Mouse (Mus musculus) stomach, embryonic 14.5 days (tissue): ENCODE measurements around the gene Olfr125. TPM values are rescaled to one million over a fixed set of nuclear protein-coding genes. Genes with fewer than 3 reads are reported as not detected.

ENCODE experiments used
- ATAC-seq: fragments of 200-750 bp; cut with Nextera tagmentation; 2 replicates; pipeline ENCODE4 v1.8.0; 2017; ENCODE audit warnings: low read depth, moderate TSS enrichment; ENCODE audit not compliant: insufficient number of reproducible peaks, insufficient read depth, low FRiP score
- H3K27ac ChIP-seq: fragments of 300-500 bp; sonication (generic); 2 replicates; pipeline ENCODE4 v1.5.1; 2014; ENCODE audit warnings: mild to moderate bottlenecking, low read length, moderate library complexity, mixed read lengths
- H3K27me3 ChIP-seq: fragments of 300-500 bp; sonication (generic); 2 replicates; pipeline ENCODE4 v1.6.1; 2014; ENCODE audit warnings: low read length, control low read depth, mixed read lengths; ENCODE audit not compliant: control insufficient read depth, insufficient read depth
- H3K36me3 ChIP-seq: fragments of 300-500 bp; sonication (generic); 2 replicates; pipeline ENCODE4 v1.6.1; 2014; ENCODE audit warnings: mild to moderate bottlenecking, control low read depth, low read length, moderate library complexity, mixed read lengths; ENCODE audit not compliant: control insufficient read depth, insufficient read depth
- H3K4me1 ChIP-seq: fragments of 300-500 bp; sonication (generic); 2 replicates; pipeline ENCODE4 v1.6.1; 2014; ENCODE audit warnings: low read length, control low read depth, mixed read lengths; ENCODE audit not compliant: control insufficient read depth, insufficient read depth
- H3K4me2 ChIP-seq: fragments of 300-500 bp; sonication (generic); replicated peaks from 2 replicates; pipeline ENCODE4 v1.6.1; 2014; ENCODE audit warnings: low read depth, low read length, control low read depth
- H3K4me3 ChIP-seq: fragments of 300-500 bp; sonication (generic); 2 replicates; pipeline ENCODE4 v1.5.1; 2014; ENCODE audit warnings: low read depth, low read length, control low read depth
- H3K9ac ChIP-seq: fragments of 300-500 bp; sonication (generic); replicated peaks from 2 replicates; pipeline ENCODE4 v1.6.1; 2014; ENCODE audit warnings: low read depth, mild to moderate bottlenecking, control low read depth, low read length, moderate library complexity, mixed read lengths
- H3K9me3 ChIP-seq: fragments of 300-500 bp; sonication (generic); 2 replicates; pipeline ENCODE4 v1.6.1; 2016; ENCODE audit warnings: low read depth, low read length, control low read depth; ENCODE audit not compliant: control insufficient read depth
- WGBS: fragments of 180-500 bp; shearing (Covaris S2); extraction: QIAGEN DNeasy Blood & Tissue Kit; methylation state at CpG from one replicate; pipeline ENCODE4 v1.1.7; 2014; 5-methylcytosine and 5-hydroxymethylcytosine counted together
- polyA plus RNA-seq: library from polyadenylated mRNA; unstranded; fragments of >200 nt; fragmentation: Nextera tagmentation; extraction: Ambion mirVana; gene quantifications from 2 replicates; pipeline ENCODE4 v1.2.1, GENCODE M21; 2014

Gene Olfr125
- not detected in 2 replicates for polyA plus RNA-seq

DNA sequence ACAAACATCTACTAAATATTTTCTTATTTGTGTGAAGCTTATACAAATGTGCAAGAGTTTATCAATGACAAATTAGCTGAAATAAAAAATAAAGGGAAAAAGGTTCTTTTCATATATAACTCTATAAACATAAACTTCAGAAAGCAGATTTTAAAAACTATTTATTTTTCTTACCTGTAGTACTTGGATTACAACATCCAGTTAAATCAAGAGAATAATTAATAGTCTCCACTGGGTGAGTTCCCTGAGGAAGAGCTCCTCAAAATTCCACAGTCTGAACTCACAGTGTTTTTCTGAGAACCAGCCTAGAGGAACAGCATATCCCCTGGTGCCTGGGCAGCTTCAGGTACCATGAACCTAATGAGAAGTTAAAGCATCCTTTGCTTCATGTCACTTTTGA lies at the start of gene Olfr125:
TSS of gene Olfr125 (plus strand) at position 301 of the 400 bp plus-strand sequence.
- no peak within 1 kb of the TSS for H3K27ac ChIP-seq
- H3K9ac ChIP-seq = no peak within 1 kb of the TSS
- H3K4me2 ChIP-seq = no peak within 1 kb of the TSS
- no peaks in the 10 kb centered on the region for H3K4me1 ChIP-seq
- H3K4me3 ChIP-seq = no peak within 1 kb of the TSS
- no peaks in the 10 kb centered on the region for H3K36me3 ChIP-seq
- H3K9me3 ChIP-seq = no peaks in the 10 kb centered on the region
- ATAC-seq = no peak
- no peaks in the 10 kb centered on the region for H3K27me3 ChIP-seq

DNA sequence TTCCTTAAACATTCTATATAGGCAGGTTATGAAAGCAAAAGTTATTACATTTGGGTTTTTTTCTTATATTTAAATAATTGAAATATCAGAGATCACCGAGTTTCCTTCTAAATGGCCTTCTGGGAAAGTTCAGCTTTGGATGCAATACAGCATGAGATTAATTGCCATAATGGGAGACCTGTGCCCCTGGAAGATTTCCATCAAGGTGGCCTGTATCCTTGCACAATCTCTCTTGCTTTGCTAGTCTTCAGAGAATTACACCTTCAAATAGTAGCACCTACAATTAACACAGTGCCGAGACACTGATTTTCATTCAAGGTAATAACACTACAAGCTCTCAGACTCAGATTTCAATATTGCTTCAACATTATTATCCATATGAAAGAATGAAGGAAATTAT lies 39.5 kb upstream of the Olfr125 start, which contains the start of gene Olfr123:
TSS of gene Olfr123 (plus strand) at position 301 of the 400 bp plus-strand sequence.
- ATAC-seq = no peak
- 89% methylated on average over 2 of the region's 2 CpGs for WGBS
- Histone ChIP-seq H3K36me3 (no peaks in the 10 kb centered on the region), H3K4me3 (no peak within 1 kb of the TSS), H3K4me1 (no peaks in the 10 kb centered on the region), H3K27me3 (no peaks in the 10 kb centered on the region), H3K9me3 (no peaks in the 10 kb centered on the region), H3K27ac (no peak within 1 kb of the TSS), H3K9ac (no peak within 1 kb of the TSS), H3K4me2 (no peak within 1 kb of the TSS)

DNA sequence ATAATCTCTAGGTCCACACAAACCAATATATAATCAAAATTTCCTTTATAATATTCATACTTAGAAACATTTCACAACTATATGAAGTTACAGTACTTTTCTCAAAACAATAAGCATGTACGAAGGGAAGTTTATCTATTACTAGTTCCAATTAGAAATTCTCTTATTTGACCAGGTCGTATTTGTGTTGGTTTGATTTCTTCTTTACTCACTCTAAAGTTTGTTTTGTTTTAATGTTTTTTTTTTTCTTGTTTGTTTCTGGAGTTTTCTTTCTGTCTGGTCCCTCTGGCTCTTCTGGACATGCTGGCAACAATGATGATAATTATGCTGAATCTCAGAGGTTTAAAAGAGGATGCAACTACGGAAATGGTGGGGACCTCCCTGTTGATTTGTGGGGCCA lies 33.2 kb upstream of the Olfr125 start, which contains the start of gene Olfr124:
TSS of gene Olfr124 (plus strand) at position 301 of the 400 bp plus-strand sequence.
- no peak within 1 kb of the TSS for H3K4me2 ChIP-seq
- no peaks in the 10 kb centered on the region for H3K9me3 ChIP-seq
- no peaks in the 10 kb centered on the region for H3K27me3 ChIP-seq
- H3K36me3 ChIP-seq = no peaks in the 10 kb centered on the region
- ATAC-seq = no peak
- H3K9ac ChIP-seq = no peak within 1 kb of the TSS
- H3K4me3 ChIP-seq = no peak within 1 kb of the TSS
- 90% methylated on average over 3 of the region's 3 CpGs for WGBS
- H3K27ac ChIP-seq = no peak within 1 kb of the TSS
- H3K4me1 ChIP-seq = no peaks in the 10 kb centered on the region

DNA sequence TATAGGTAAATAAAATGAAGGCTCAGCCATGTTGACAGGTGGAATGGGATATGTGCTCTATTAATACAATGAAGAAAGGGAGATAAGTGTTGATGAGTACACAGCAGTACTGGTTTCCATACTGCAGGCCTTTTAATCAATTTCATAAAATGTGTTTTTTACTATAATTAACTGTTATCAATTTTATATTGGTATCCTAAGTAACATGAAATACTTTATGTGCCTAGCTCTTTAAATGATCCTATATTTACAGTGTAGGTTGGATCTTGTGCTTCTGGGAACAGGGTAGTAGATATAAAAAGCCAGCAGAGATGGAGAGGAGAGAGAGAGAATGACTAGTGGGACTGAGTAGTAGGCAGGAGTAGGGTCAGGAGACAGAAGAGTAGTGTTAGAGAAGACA lies 14.4 kb downstream of the Olfr125 start, which contains the start of gene Olfr126:
TSS of gene Olfr126 (plus strand) at position 301 of the 400 bp plus-strand sequence.
- no peaks in the 10 kb centered on the region for H3K36me3 ChIP-seq
- no peak within 1 kb of the TSS for H3K4me3 ChIP-seq
- no peak within 1 kb of the TSS for H3K4me2 ChIP-seq
- no peaks in the 10 kb centered on the region for H3K27me3 ChIP-seq
- H3K9ac ChIP-seq = no peak within 1 kb of the TSS
- H3K9me3 ChIP-seq = no peaks in the 10 kb centered on the region
- no peaks in the 10 kb centered on the region for H3K4me1 ChIP-seq
- no peak for ATAC-seq
- H3K27ac ChIP-seq = no peak within 1 kb of the TSS

DNA sequence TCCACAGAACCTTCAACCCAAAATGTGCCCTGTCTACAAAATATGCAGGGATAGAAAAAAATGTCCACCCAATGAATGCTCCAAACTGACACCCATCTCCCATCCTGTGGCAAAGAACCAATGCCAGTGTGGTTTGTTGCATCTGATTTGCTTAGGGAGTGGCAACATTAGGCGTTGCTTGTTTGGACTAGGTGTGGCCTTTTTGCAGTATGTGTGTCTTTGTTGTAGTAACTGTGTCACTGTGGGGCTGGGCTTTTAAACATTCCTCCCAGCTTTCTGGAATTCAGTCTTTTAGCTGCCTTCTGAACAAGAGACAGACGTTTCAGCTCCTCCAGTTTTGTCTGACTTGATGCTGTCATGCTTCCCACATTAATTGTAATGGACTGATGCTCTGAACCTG lies 31.2 kb downstream of the Olfr125 start:
- Histone ChIP-seq H3K4me3 (no peak overlapping the region), H3K9me3 (no peaks in the 10 kb centered on the region), H3K27ac (no peak overlapping the region), H3K36me3 (no peaks in the 10 kb centered on the region), H3K4me2 (no peak overlapping the region), H3K27me3 (no peaks in the 10 kb centered on the region), H3K9ac (no peak overlapping the region), H3K4me1 (no peaks in the 10 kb centered on the region)
- ATAC-seq = no peak
- WGBS = 63% methylated on average over 2 of the region's 2 CpGs

DNA sequence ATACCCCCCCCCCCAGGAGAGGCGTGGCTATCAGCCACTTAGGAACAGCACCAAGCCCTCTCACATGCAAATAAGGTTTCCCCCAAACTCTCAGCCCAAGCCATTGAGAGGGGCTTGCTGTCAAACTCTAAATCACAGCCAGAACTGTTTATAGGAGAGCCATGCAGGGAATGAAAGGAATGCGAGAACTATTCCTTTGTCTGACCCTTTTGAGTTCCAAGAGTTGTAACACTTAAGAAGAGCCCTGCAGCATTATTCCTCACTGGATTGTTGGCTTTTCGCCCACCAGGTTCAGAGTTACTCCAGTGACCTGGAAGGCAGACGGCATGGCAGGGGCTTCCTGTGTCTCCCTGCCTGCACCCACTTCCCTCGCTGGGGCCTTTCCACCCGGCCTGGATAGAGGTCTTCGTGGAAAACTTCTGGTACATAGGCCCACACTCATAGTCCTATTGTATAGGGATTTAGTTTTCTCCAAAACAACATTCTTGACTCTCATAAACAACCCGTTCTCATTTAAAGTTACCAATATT lies 37.0 kb downstream of the Olfr125 start:
- 20% methylated on average over 8 of the region's 8 CpGs for WGBS
- Histone ChIP-seq H3K27me3 (no peaks in the 10 kb centered on the region), H3K9ac (no peak overlapping the region), H3K9me3 (no peaks in the 10 kb centered on the region), H3K36me3 (no peaks in the 10 kb centered on the region), H3K4me3 (no peak overlapping the region), H3K4me1 (no peaks in the 10 kb centered on the region), H3K27ac (no peak overlapping the region), H3K4me2 (no peak overlapping the region)
- no peak for ATAC-seq

DNA sequence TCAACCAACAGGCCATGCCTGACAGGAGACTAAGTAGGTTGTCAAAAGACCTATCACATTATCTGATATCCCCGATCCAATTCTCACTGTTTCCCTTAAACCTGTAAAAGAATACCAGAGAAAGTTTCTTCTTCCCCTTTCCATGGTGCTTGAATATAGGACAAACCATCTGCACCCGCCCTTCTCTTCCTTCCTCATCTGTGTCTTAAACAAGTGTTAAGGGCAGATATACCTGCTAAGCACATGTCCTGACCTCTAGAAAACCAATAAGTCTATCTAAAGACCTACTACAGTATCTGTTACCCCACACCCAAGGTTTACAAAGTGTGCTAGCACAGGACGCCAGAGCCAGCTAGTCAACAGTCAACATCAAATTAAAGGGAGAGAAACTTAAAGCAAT lies 41.1 kb downstream of the Olfr125 start:
- Histone ChIP-seq H3K36me3 (no peaks in the 10 kb centered on the region), H3K4me1 (no peaks in the 10 kb centered on the region), H3K9me3 (no peaks in the 10 kb centered on the region), H3K4me3 (no peak overlapping the region), H3K27ac (no peak overlapping the region), H3K27me3 (no peaks in the 10 kb centered on the region), H3K9ac (no peak overlapping the region), H3K4me2 (no peak overlapping the region)
- no peak for ATAC-seq
- WGBS = 81% methylated on average over 3 of the region's 3 CpGs

Other genes starting within 250 kb of the Olfr125 start
- gene Olfr114, start 240.2 kb upstream of the Olfr125 start, polyA plus RNA-seq = not detected in 2 replicates
- gene Olfr115, start 205.8 kb upstream of the Olfr125 start, polyA plus RNA-seq = not detected in 2 replicates
- gene Olfr116, start 205.8 kb upstream of the Olfr125 start, polyA plus RNA-seq = not detected in 2 replicates
- not detected in 2 replicates for gene Olfr117, start 169.2 kb upstream of the Olfr125 start, polyA plus RNA-seq
- gene Olfr118, start 166.0 kb upstream of the Olfr125 start, polyA plus RNA-seq = not detected in 2 replicates
- not detected in 2 replicates for gene Olfr119, start 136.4 kb upstream of the Olfr125 start, polyA plus RNA-seq
- gene Olfr120, start 111.1 kb upstream of the Olfr125 start, polyA plus RNA-seq = not detected in 2 replicates
- not detected in 2 replicates for gene Olfr121, start 84.1 kb upstream of the Olfr125 start, polyA plus RNA-seq
- not detected in 2 replicates for gene Olfr122, start 64.3 kb upstream of the Olfr125 start, polyA plus RNA-seq
- gene Olfr123, start 39.4 kb upstream of the Olfr125 start, polyA plus RNA-seq = not detected in 2 replicates
- not detected in 2 replicates for gene Olfr124, start 33.1 kb upstream of the Olfr125 start, polyA plus RNA-seq
- gene Olfr126, start 14.5 kb downstream of the Olfr125 start, polyA plus RNA-seq = not detected in 2 replicates
- not detected in 2 replicates for gene Olfr127, start 67.5 kb downstream of the Olfr125 start, polyA plus RNA-seq
- not detected in 2 replicates for gene Olfr128, start 87.6 kb downstream of the Olfr125 start, polyA plus RNA-seq
- gene Olfr761, start 120.1 kb downstream of the Olfr125 start, polyA plus RNA-seq = not detected in 2 replicates
- not detected in 2 replicates for gene Olfr129, start 227.1 kb downstream of the Olfr125 start, polyA plus RNA-seq
- not detected in 2 replicates for gene Olfr130, start 231.0 kb downstream of the Olfr125 start, polyA plus RNA-seq